Mouse (Mus musculus) heart, embryonic 13.5 days (tissue): ENCODE data around the gene Rell1. TPM values are rescaled to one million over a fixed set of nuclear protein-coding genes. Genes with fewer than 3 reads are reported as not detected.
"Not testable (repeated sequence)": the region's sequence is repeated elsewhere in the genome, so short reads cannot be mapped to it uniquely, and the experiment has no call there.

Experiments
- ATAC-seq: fragments of 200-750 bp; cut with Nextera tagmentation; 2 replicates; pipeline ENCODE4 v1.8.0; 2017; ENCODE audit warnings: moderate TSS enrichment; ENCODE audit not compliant: insufficient number of reproducible peaks, low FRiP score, low TSS enrichment; ENCODE audit errors: extremely low read depth
- H3K27ac ChIP-seq: fragments of 300-500 bp; sonication (generic); replicated peaks from 2 replicates; pipeline ENCODE4 v1.5.1; 2015; ENCODE audit warnings: moderate library complexity, mild to moderate bottlenecking, inconsistent platforms
- H3K27me3 ChIP-seq: fragments of 300-500 bp; sonication (generic); replicated peaks from 2 replicates; pipeline ENCODE4 v1.6.1; 2015; ENCODE audit warnings: mild to moderate bottlenecking, inconsistent platforms
- H3K36me3 ChIP-seq: fragments of 300-500 bp; sonication (generic); 2 replicates; pipeline ENCODE4 v1.6.1; 2015; ENCODE audit warnings: mild to moderate bottlenecking, inconsistent platforms
- H3K4me1 ChIP-seq: fragments of 300-500 bp; sonication (generic); 2 replicates; pipeline ENCODE4 v1.6.1; 2015; ENCODE audit warnings: inconsistent platforms
- H3K4me2 ChIP-seq: fragments of 300-500 bp; sonication (generic); 2 replicates; pipeline ENCODE4 v1.6.1; 2015; ENCODE audit warnings: inconsistent platforms, mild to moderate bottlenecking, moderate library complexity
- H3K4me3 ChIP-seq: fragments of 300-500 bp; sonication (generic); 2 replicates; pipeline ENCODE4 v1.5.1; 2015; ENCODE audit warnings: moderate library complexity, mild to moderate bottlenecking, inconsistent platforms
- H3K9ac ChIP-seq: fragments of 300-500 bp; sonication (generic); 2 replicates; pipeline ENCODE4 v1.6.1; 2015; ENCODE audit warnings: inconsistent platforms, mild to moderate bottlenecking, moderate library complexity
- H3K9me3 ChIP-seq: fragments of 300-500 bp; sonication (generic); 2 replicates; pipeline ENCODE4 v1.6.1; 2016; ENCODE audit warnings: inconsistent platforms
- WGBS: fragments of 180-500 bp; shearing (Covaris S2); methylation state at CpG from one replicate; pipeline ENCODE4 v1.1.7; 2015; ENCODE audit warnings: mixed read lengths; 5-methylcytosine and 5-hydroxymethylcytosine counted together
- polyA plus RNA-seq: library from polyadenylated mRNA; unstranded; fragments of >200 nt; fragmentation: Nextera tagmentation; extraction: Ambion mirVana; gene quantifications from 2 replicates; pipeline ENCODE4 v1.2.1, GENCODE M21; 2015

Gene Rell1
- polyA plus RNA-seq, 1 experiment from 2014 or later: 7.8 TPM

GRCm38 (mm10) chr5:63897001-63897819, 71.5 kb downstream of the Rell1 start:
- H3K4me1 ChIP-seq, H3K9me3 ChIP-seq, H3K9ac ChIP-seq, H3K27me3 ChIP-seq, H3K36me3 ChIP-seq, H3K4me2 ChIP-seq, H3K4me3 ChIP-seq, H3K27ac ChIP-seq, ATAC-seq: not testable (repeated sequence)
- WGBS: 79% methylated on average over 5 of the region's 5 CpGs

- no peak overlapping the region for H3K27ac ChIP-seq
Observed at GRCm38 (mm10) chr5:63891912-63892311, 76.8 kb downstream of the Rell1 start.

GRCm38 (mm10) chr5:63891241-63891640, 77.5 kb downstream of the Rell1 start:
- H3K27ac ChIP-seq: no peak overlapping the region
- H3K4me1 ChIP-seq: no peaks in the 10 kb centered on the region
- peaks cover 6% of the 10 kb centered on the region; the same call in 1 of the 2 replicates for H3K9me3 ChIP-seq
- no peak overlapping the region for H3K4me3 ChIP-seq
- 77% methylated on average over 4 of the region's 4 CpGs for WGBS
- H3K27me3 ChIP-seq: peaks cover 3% of the 10 kb centered on the region; the same call in 1 of the 2 replicates
- no peaks in the 10 kb centered on the region for H3K36me3 ChIP-seq
- no peak overlapping the region for H3K9ac ChIP-seq
- ATAC-seq: no peak
- H3K4me2 ChIP-seq: no peak overlapping the region

More at GRCm38 (mm10) chr5:63891912-63892311, 76.8 kb downstream of the Rell1 start:
- no peaks in the 10 kb centered on the region for H3K36me3 ChIP-seq
- H3K9ac ChIP-seq: no peak overlapping the region
- ATAC-seq: no peak
- H3K4me3 ChIP-seq: no peak overlapping the region
- no peaks in the 10 kb centered on the region for H3K4me1 ChIP-seq
- H3K9me3 ChIP-seq: peaks cover 6% of the 10 kb centered on the region; the same call in 1 of the 2 replicates
- 79% methylated on average over 6 of the region's 6 CpGs for WGBS
- no peaks in the 10 kb centered on the region for H3K27me3 ChIP-seq
- no peak overlapping the region for H3K4me2 ChIP-seq

- 93% methylated on average over 4 of the region's 4 CpGs for WGBS
- peaks cover 6% of the 10 kb centered on the region; the same call in 1 of the 2 replicates for H3K9me3 ChIP-seq
- no peaks in the 10 kb centered on the region for H3K4me1 ChIP-seq
- peaks cover 5% of the 10 kb centered on the region; the same call in 1 of the 2 replicates for H3K27me3 ChIP-seq
- no peak for ATAC-seq
- no peak overlapping the region for H3K4me2 ChIP-seq
- no peak overlapping the region for H3K4me3 ChIP-seq
- H3K27ac ChIP-seq: no peak overlapping the region
- H3K36me3 ChIP-seq: no peaks in the 10 kb centered on the region
- no peak overlapping the region for H3K9ac ChIP-seq
Observed at GRCm38 (mm10) chr5:63887111-63887510, 81.6 kb downstream of the Rell1 start.

GRCm38 (mm10) chr5:63886709-63887108, 82.0 kb downstream of the Rell1 start:
- Histone ChIP-seq H3K4me2 (no peak overlapping the region), H3K4me1 (no peaks in the 10 kb centered on the region), H3K4me3 (no peak overlapping the region), H3K9ac (no peak overlapping the region), H3K36me3 (no peaks in the 10 kb centered on the region), H3K9me3 (peaks cover 6% of the 10 kb centered on the region; the same call in 1 of the 2 replicates), H3K27ac (no peak overlapping the region), H3K27me3 (peaks cover 5% of the 10 kb centered on the region; the same call in 1 of the 2 replicates)
- 34% methylated on average over 6 of the region's 6 CpGs for WGBS
- ATAC-seq: no peak

- 81% methylated on average over 5 of the region's 5 CpGs for WGBS
Observed at GRCm38 (mm10) chr5:63886292-63886691, 82.4 kb downstream of the Rell1 start.

GRCm38 (mm10) chr5:63879026-63879425, 89.7 kb downstream of the Rell1 start:
- 65% methylated on average over 10 of the region's 10 CpGs for WGBS
- ATAC-seq: no peak
- no peak overlapping the region for H3K27ac ChIP-seq

More at GRCm38 (mm10) chr5:63886292-63886691, 82.4 kb downstream of the Rell1 start:
- ATAC-seq: no peak
- no peaks in the 10 kb centered on the region for H3K4me1 ChIP-seq
- H3K27ac ChIP-seq: no peak overlapping the region
- H3K4me3 ChIP-seq: no peak overlapping the region
- H3K27me3 ChIP-seq: peaks cover 5% of the 10 kb centered on the region; the same call in 1 of the 2 replicates
- H3K36me3 ChIP-seq: no peaks in the 10 kb centered on the region
- H3K9ac ChIP-seq: no peak overlapping the region
- no peak overlapping the region for H3K4me2 ChIP-seq
- peaks cover 6% of the 10 kb centered on the region; the same call in 1 of the 2 replicates for H3K9me3 ChIP-seq

GRCm38 (mm10) chr5:63876081-63876480, 92.6 kb downstream of the Rell1 start:
- WGBS: 86% methylated on average over 4 of the region's 4 CpGs
- Histone ChIP-seq H3K4me2 (no peak overlapping the region), H3K4me3 (no peak overlapping the region), H3K9me3 (no peaks in the 10 kb centered on the region), H3K4me1 (0 out of 2 replicates have a peak, but pooled peaks cover 2% of the 10 kb centered on the region), H3K27ac (no peak overlapping the region), H3K9ac (no peak overlapping the region), H3K27me3 (no peaks in the 10 kb centered on the region), H3K36me3 (no peaks in the 10 kb centered on the region)
- ATAC-seq: no peak

More at GRCm38 (mm10) chr5:63879026-63879425, 89.7 kb downstream of the Rell1 start:
- H3K4me1 ChIP-seq: 0 out of 2 replicates have a peak, but pooled peaks cover 2% of the 10 kb centered on the region
- H3K27me3 ChIP-seq: no peaks in the 10 kb centered on the region
- H3K36me3 ChIP-seq: no peaks in the 10 kb centered on the region
- no peaks in the 10 kb centered on the region for H3K9me3 ChIP-seq
- no peak overlapping the region for H3K4me3 ChIP-seq
- no peak overlapping the region for H3K9ac ChIP-seq
- H3K4me2 ChIP-seq: no peak overlapping the region

- Histone ChIP-seq H3K27ac (no peak overlapping the region), H3K4me1 (0 out of 2 replicates have a peak, but pooled peaks cover 2% of the 10 kb centered on the region), H3K9ac (no peak overlapping the region), H3K36me3 (no peaks in the 10 kb centered on the region), H3K27me3 (no peaks in the 10 kb centered on the region), H3K4me3 (no peak overlapping the region), H3K9me3 (no peaks in the 10 kb centered on the region), H3K4me2 (no peak overlapping the region)
- WGBS: 59% methylated on average over 16 of the region's 16 CpGs
- no peak for ATAC-seq
Observed at GRCm38 (mm10) chr5:63874880-63875279, 93.8 kb downstream of the Rell1 start.

GRCm38 (mm10) chr5:63872176-63872932, 96.3 kb downstream of the Rell1 start:
- no peaks in the 10 kb centered on the region for H3K9me3 ChIP-seq
- no peak for ATAC-seq
- no peak overlapping the region for H3K4me2 ChIP-seq
- H3K27ac ChIP-seq: no peak overlapping the region
- H3K4me1 ChIP-seq: 0 out of 2 replicates have a peak, but pooled peaks cover 8% of the 10 kb centered on the region
- no peak overlapping the region for H3K4me3 ChIP-seq
- 64% methylated on average over 17 of the region's 17 CpGs for WGBS
- H3K9ac ChIP-seq: no peak overlapping the region
- H3K36me3 ChIP-seq: no peaks in the 10 kb centered on the region
- no peaks in the 10 kb centered on the region for H3K27me3 ChIP-seq

GRCm38 (mm10) chr5:63867421-63867820, 101.3 kb downstream of the Rell1 start:
- H3K4me3 ChIP-seq: no peak overlapping the region
- H3K9ac ChIP-seq: no peak overlapping the region
- H3K4me1 ChIP-seq: 0 out of 2 replicates have a peak, but pooled peaks cover 6% of the 10 kb centered on the region
- H3K4me2 ChIP-seq: no peak overlapping the region
- H3K9me3 ChIP-seq: no peaks in the 10 kb centered on the region
- WGBS: 33% methylated on average over 3 of the region's 3 CpGs
- no peaks in the 10 kb centered on the region for H3K27me3 ChIP-seq
- H3K27ac ChIP-seq: no peak overlapping the region
- no peaks in the 10 kb centered on the region for H3K36me3 ChIP-seq
- ATAC-seq: no peak
